Mouse (Mus musculus): ENCODE results near the gene Mrpl30.
A peak's percentile ranks its signal among the peaks of the same experiment; 100 is the strongest.

Gene Mrpl30

GRCm38 (mm10) chr1:37890025-37890652, at the start of gene Mrpl30, which contains the start of gene Mitd1:
Gene Mrpl30 (plus strand): TSS chr1:37890477.
Gene Mitd1 (minus strand): TSS chr1:37890411.
- peak; percentile 98 for DNase-seq (ENCODE audit: low read depth)

- DNase-seq (ENCODE audit: low read depth) = no peak
Observed at GRCm38 (mm10) chr1:37846878-37847277, 43.4 kb upstream of the Mrpl30 start.

- DNase-seq (ENCODE audit: low read depth) = no peak
Observed at GRCm38 (mm10) chr1:37850696-37851095, 39.6 kb upstream of the Mrpl30 start.

- DNase-seq (ENCODE audit: low read depth) = peak; percentile 99
Observed at GRCm38 (mm10) chr1:37864511-37865400, 25.5 kb upstream of the Mrpl30 start.

- no peak for DNase-seq (ENCODE audit: low read depth)
Observed at GRCm38 (mm10) chr1:37865401-37866215, 24.7 kb upstream of the Mrpl30 start.

- DNase-seq (ENCODE audit: low read depth) = peak; percentile 41
Observed at GRCm38 (mm10) chr1:37866286-37866685, 24.0 kb upstream of the Mrpl30 start, which contains the start of gene Tsga10. Gene Tsga10 (minus strand): TSS chr1:37866429.

GRCm38 (mm10) chr1:37867056-37867455, 23.2 kb upstream of the Mrpl30 start:
- peak; percentile 82 for DNase-seq (ENCODE audit: low read depth)

GRCm38 (mm10) chr1:37867684-37868322, 22.5 kb upstream of the Mrpl30 start:
- DNase-seq (ENCODE audit: low read depth) = no peak

GRCm38 (mm10) chr1:37868640-37869039, 21.6 kb upstream of the Mrpl30 start:
- no peak for DNase-seq (ENCODE audit: low read depth)

GRCm38 (mm10) chr1:37869362-37869761, 20.9 kb upstream of the Mrpl30 start:
- no peak for DNase-seq (ENCODE audit: low read depth)

GRCm38 (mm10) chr1:37871704-37872103, 18.6 kb upstream of the Mrpl30 start, which contains the start of gene Lipt1:
Gene Lipt1 (plus strand): TSS chr1:37871738.
- no peak for DNase-seq (ENCODE audit: low read depth)

GRCm38 (mm10) chr1:37872131-37873067, 17.9 kb upstream of the Mrpl30 start:
- DNase-seq (ENCODE audit: low read depth) = peak; percentile 92

GRCm38 (mm10) chr1:37873157-37873556, 17.1 kb upstream of the Mrpl30 start:
- DNase-seq (ENCODE audit: low read depth) = no peak

- DNase-seq (ENCODE audit: low read depth) = no peak
Observed at GRCm38 (mm10) chr1:37877736-37878460, 12.4 kb upstream of the Mrpl30 start.

- no peak for DNase-seq (ENCODE audit: low read depth)
Observed at GRCm38 (mm10) chr1:37883411-37883810, 6.9 kb upstream of the Mrpl30 start.

- DNase-seq (ENCODE audit: low read depth) = peak; percentile 78
Observed at GRCm38 (mm10) chr1:37884451-37884850, 5.8 kb upstream of the Mrpl30 start.

GRCm38 (mm10) chr1:37889206-37889605, 1.1 kb upstream of the Mrpl30 start:
- no peak for DNase-seq (ENCODE audit: low read depth)

- DNase-seq (ENCODE audit: low read depth) = peak; percentile 52
Observed at GRCm38 (mm10) chr1:37891400-37891799, 1.1 kb downstream of the Mrpl30 start.

GRCm38 (mm10) chr1:37894606-37895005, 4.3 kb downstream of the Mrpl30 start:
- DNase-seq (ENCODE audit: low read depth) = no peak

- DNase-seq (ENCODE audit: low read depth) = no peak
Observed at GRCm38 (mm10) chr1:37899816-37900215, 9.5 kb downstream of the Mrpl30 start.

All from induced T-regulatory cell, adult 2 months (primary cell).